Mouse (Mus musculus): ENCODE data around the gene Slc16a8.

- TF ChIP-seq CTCF (IDR thresholded peaks at IDR 0.05; ENCODE audit: control insufficient read depth, insufficient read depth, insufficient replicate concordance, low read depth, low read length) (no peak), POLR2A (IDR thresholded peaks at IDR 0.05; ENCODE audit: control insufficient read depth, low read depth, low read length) (no peak)
Observed at GRCm38 (mm10) chr15:79235268-79235667, 19.3 kb downstream of the Slc16a8 start.

Data from testis, adult 2 months (tissue).